Mouse (Mus musculus): ENCODE data around the gene 1700123O20Rik.

DNA sequence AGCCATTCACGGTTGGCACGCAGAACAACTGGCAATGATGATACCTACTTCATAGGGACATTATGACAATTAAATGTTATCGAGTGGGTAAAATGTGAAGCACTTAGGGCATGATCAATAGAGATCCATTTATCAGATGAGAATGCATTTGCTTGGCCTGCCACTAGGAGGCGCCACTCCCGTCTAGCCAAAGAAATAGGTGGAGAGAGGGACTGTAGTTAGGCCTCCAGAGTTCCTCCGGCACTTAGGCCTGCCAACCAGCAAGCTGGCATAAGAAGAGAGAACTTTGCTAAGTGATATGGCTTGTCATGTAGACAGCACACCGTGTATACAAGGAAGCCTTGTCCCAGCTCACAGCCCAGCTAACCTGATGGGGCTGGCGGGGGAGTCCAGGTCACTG, 49.1 kb upstream of the 1700123O20Rik start:
- no peak for TF ChIP-seq HCFC1 (IDR thresholded peaks at IDR 0.05; ENCODE audit: borderline replicate concordance, insufficient read depth, low read length)
- TF ChIP-seq CHD2 (IDR thresholded peaks at IDR 0.05; ENCODE audit: low read depth, low read length), result no peak
